Mouse (Mus musculus): ENCODE measurements at regions not wholly inside any gene's neighbourhood (a gene's known extent, or its start where the extent isn't known, plus 50 kb on each side); places are given as distances from the start of the nearest gene placed in this dataset.
"Not testable (repeated sequence)": the region's sequence is repeated elsewhere in the genome, so short reads cannot be mapped to it uniquely, and the experiment has no call there.

GRCm38 (mm10) chr10:3192291-3192690 lies 75.3 kb downstream of the H60c start:
- WGBS = 51% methylated on average over 3 of the region's 3 CpGs
- TF ChIP-seq POLR2A (IDR thresholded peaks at IDR 0.05; ENCODE audit: borderline replicate concordance, extremely low read depth, low read depth, low read length) (no peak), CTCF (IDR thresholded peaks at IDR 0.05; ENCODE audit: insufficient read depth, low read length) (no peak)
- DNase-seq = peak; percentile 8
- no peaks in the 10 kb centered on the region for H3K4me1 ChIP-seq (ENCODE audit: control insufficient read depth, insufficient read depth, low read length)
- no peak overlapping the region for H3K4me3 ChIP-seq (replicated peaks; ENCODE audit: extremely low read depth, low read depth, low read length)

- DNase-seq = no peak
- 79% methylated on average over 4 of the region's 4 CpGs for WGBS
Measured at GRCm38 (mm10) chr10:3188361-3188760, 79.2 kb downstream of the H60c start.

DNA sequence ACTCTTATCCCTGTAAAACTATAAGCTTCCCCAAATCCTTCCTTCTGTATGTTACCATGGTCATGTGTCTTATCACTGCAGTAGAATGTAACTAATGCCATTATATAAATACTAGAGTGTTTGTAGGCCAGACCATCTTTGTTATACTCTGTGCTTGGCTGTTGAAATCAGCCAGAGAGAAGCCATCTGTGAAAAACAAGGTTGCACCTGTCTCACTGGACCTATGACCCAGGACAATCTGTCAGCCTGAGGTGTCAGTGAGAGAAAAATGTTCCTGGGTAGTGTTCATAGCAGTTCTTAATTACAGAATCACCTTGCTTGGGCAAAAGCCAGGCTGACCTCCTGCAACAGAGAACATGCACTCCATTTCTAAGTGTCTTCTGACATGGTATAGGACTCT lies 87.5 kb downstream of the H60c start:
- no peak for TF ChIP-seq CTCF (IDR thresholded peaks at IDR 0.05; ENCODE audit: insufficient read depth, low read length)
- no peak overlapping the region for H3K4me3 ChIP-seq (replicated peaks; ENCODE audit: extremely low read depth, low read depth, low read length)
- H3K4me1 ChIP-seq (ENCODE audit: control insufficient read depth, insufficient read depth, low read length) = no peaks in the 10 kb centered on the region
- no peak for DNase-seq

More at GRCm38 (mm10) chr10:3188361-3188760, 79.2 kb downstream of the H60c start:
- TF ChIP-seq CTCF (IDR thresholded peaks at IDR 0.05; ENCODE audit: insufficient read depth, low read length) (no peak), POLR2A (IDR thresholded peaks at IDR 0.05; ENCODE audit: borderline replicate concordance, extremely low read depth, low read depth, low read length) (no peak)
- H3K4me3 ChIP-seq (replicated peaks; ENCODE audit: extremely low read depth, low read depth, low read length) = no peak overlapping the region
- no peaks in the 10 kb centered on the region for H3K4me1 ChIP-seq (ENCODE audit: control insufficient read depth, insufficient read depth, low read length)

DNA sequence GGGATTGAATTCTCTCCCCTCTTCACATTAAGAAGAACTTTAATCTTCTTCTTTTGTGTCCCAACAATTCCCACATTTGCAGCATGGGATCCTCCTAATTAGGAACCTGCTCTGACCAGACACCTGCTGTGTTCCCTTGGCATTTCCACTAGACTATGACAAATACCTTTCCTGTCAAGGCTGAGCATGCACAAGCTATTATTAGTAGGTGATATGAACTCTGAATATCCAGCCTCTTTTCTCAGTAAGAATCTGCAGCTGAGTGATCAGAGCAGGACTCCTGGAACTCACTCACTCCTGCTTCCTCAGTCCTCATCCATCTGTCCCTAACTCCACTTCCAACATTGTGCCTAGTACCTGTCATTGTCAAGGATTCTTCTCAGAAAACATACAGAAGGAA lies 94.0 kb downstream of the H60c start:
- DNase-seq = no peak
- H3K4me1 ChIP-seq (ENCODE audit: control insufficient read depth, insufficient read depth, low read length) = no peaks in the 10 kb centered on the region
- H3K4me3 ChIP-seq (replicated peaks; ENCODE audit: extremely low read depth, low read depth, low read length) = no peak overlapping the region
- TF ChIP-seq CTCF (IDR thresholded peaks at IDR 0.05; ENCODE audit: insufficient read depth, low read length) = no peak
- no peak for TF ChIP-seq POLR2A (IDR thresholded peaks at IDR 0.05; ENCODE audit: borderline replicate concordance, extremely low read depth, low read depth, low read length)

- DNase-seq; H3K4me1 ChIP-seq (ENCODE audit: control insufficient read depth, insufficient read depth, low read length); H3K4me3 ChIP-seq (replicated peaks; ENCODE audit: extremely low read depth, low read depth, low read length): not testable (repeated sequence)
- WGBS = 77% methylated on average over 4 of the region's 4 CpGs
Measured at GRCm38 (mm10) chr10:3172927-3173326, 94.6 kb downstream of the H60c start.

DNA sequence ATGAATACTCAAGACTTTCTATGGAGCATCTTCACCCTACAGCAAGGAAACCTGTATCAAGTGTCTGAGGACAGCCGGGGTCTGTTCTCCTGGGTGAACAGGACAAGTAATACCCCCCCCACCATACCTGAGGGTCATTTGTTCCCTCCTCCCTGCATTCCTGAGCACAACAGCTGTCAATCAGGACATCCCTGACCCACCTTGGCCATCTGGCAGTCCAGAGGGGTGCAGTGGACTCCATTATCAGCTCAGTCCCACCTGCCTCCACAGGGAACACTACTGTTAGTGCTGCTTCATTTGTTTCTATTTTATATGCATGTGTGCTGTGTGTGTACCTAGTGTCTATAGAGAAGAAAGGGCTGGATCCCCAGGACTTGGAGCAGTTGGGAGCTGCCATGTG lies 95.3 kb downstream of the H60c start:
- Histone ChIP-seq H3K4me1 (ENCODE audit: control insufficient read depth, insufficient read depth, low read length) (no peaks in the 10 kb centered on the region), H3K4me3 (replicated peaks; ENCODE audit: extremely low read depth, low read depth, low read length) (no peak overlapping the region)
- 83% methylated on average over 1 of the region's 1 CpGs for WGBS
- TF ChIP-seq CTCF (IDR thresholded peaks at IDR 0.05; ENCODE audit: insufficient read depth, low read length) = no peak
- no peak for TF ChIP-seq POLR2A (IDR thresholded peaks at IDR 0.05; ENCODE audit: borderline replicate concordance, extremely low read depth, low read depth, low read length)
- DNase-seq = no peak

GRCm38 (mm10) chr10:3171366-3171765 lies 96.2 kb downstream of the H60c start:
- WGBS = 94% methylated on average over 5 of the region's 5 CpGs
- TF ChIP-seq CTCF (IDR thresholded peaks at IDR 0.05; ENCODE audit: insufficient read depth, low read length) = no peak
- no peak for TF ChIP-seq POLR2A (IDR thresholded peaks at IDR 0.05; ENCODE audit: borderline replicate concordance, extremely low read depth, low read depth, low read length)

DNA sequence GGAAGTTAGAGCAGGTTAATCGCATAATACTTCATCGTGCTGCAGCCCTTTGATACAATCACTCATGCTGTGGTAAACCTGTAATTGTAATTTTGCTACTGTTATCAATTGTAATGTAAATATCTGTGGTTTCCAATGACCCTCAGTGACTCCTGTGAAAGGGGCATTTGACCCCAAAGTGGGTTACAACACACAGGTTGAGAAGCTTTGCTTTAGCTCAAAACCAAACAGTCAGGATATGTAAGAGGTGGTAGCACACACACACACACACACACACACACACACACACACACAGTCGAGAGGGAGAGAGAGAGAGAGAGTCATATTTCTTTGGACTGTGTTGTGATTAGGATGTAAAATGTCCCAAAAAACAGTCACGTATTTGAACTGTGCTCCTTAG lies 112.0 kb downstream of the H60c start:
- 58% methylated on average over 4 of the region's 4 CpGs for WGBS
- Histone ChIP-seq H3K4me3 (replicated peaks; ENCODE audit: extremely low read depth, low read depth, low read length) (no peak overlapping the region), H3K4me1 (ENCODE audit: control insufficient read depth, insufficient read depth, low read length) (no peaks in the 10 kb centered on the region)
- TF ChIP-seq POLR2A (IDR thresholded peaks at IDR 0.05; ENCODE audit: borderline replicate concordance, extremely low read depth, low read depth, low read length) (no peak), CTCF (IDR thresholded peaks at IDR 0.05; ENCODE audit: insufficient read depth, low read length) (no peak)
- peak; percentile 8 for DNase-seq

More at GRCm38 (mm10) chr10:3171366-3171765, 96.2 kb downstream of the H60c start:
- no peak overlapping the region for H3K4me3 ChIP-seq (replicated peaks; ENCODE audit: extremely low read depth, low read depth, low read length)
- H3K4me1 ChIP-seq (ENCODE audit: control insufficient read depth, insufficient read depth, low read length) = no peaks in the 10 kb centered on the region
- DNase-seq = no peak

DNA sequence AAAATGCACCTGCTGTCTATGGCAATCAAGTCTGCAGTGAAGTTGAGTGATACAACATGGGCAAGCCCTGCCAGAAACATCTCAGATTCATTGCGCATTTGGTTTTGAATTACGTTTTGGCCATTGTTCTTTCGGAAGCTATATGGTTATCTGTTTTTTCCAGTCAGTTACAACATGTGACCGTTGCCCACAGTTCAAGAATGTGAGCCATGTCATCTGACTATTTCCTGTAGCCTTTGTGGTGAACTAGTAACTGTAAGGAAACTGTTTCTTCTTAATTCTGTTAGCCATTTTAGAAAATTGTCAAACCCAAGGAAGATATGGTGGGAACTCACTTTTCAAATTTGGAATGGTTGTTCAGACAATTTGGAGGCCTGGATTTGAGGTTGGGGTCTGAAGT lies 119.4 kb downstream of the H60c start:
- Histone ChIP-seq H3K4me3 (replicated peaks; ENCODE audit: extremely low read depth, low read depth, low read length) (no peak overlapping the region), H3K4me1 (ENCODE audit: control insufficient read depth, insufficient read depth, low read length) (no peaks in the 10 kb centered on the region)
- 84% methylated on average over 4 of the region's 4 CpGs for WGBS
- no peak for DNase-seq
- TF ChIP-seq CTCF (IDR thresholded peaks at IDR 0.05; ENCODE audit: insufficient read depth, low read length) = no peak
- TF ChIP-seq POLR2A (IDR thresholded peaks at IDR 0.05; ENCODE audit: borderline replicate concordance, extremely low read depth, low read depth, low read length) = no peak

- Histone ChIP-seq H3K4me3 (replicated peaks; ENCODE audit: extremely low read depth, low read depth, low read length) (no peak overlapping the region), H3K4me1 (ENCODE audit: control insufficient read depth, insufficient read depth, low read length) (no peaks in the 10 kb centered on the region)
- no peak for DNase-seq
- 81% methylated on average over 4 of the region's 4 CpGs for WGBS
- TF ChIP-seq CTCF (IDR thresholded peaks at IDR 0.05; ENCODE audit: insufficient read depth, low read length) = no peak
- TF ChIP-seq POLR2A (IDR thresholded peaks at IDR 0.05; ENCODE audit: borderline replicate concordance, extremely low read depth, low read depth, low read length) = no peak
Measured at GRCm38 (mm10) chr10:3139306-3139705, 128.3 kb downstream of the H60c start.

- H3K4me3 ChIP-seq (replicated peaks; ENCODE audit: extremely low read depth, low read depth, low read length) = no peak overlapping the region
- no peak for DNase-seq
- 39% methylated on average over 1 of the region's 1 CpGs for WGBS
- no peaks in the 10 kb centered on the region for H3K4me1 ChIP-seq (ENCODE audit: control insufficient read depth, insufficient read depth, low read length)
- no peak for TF ChIP-seq POLR2A (IDR thresholded peaks at IDR 0.05; ENCODE audit: borderline replicate concordance, extremely low read depth, low read depth, low read length)
Measured at GRCm38 (mm10) chr10:3127491-3127890, 140.1 kb downstream of the H60c start.
